Mouse (Mus musculus) midbrain, embryonic 14.5 days (tissue): ENCODE results near the gene March2. TPM values are rescaled to one million over a fixed set of nuclear protein-coding genes. Genes with fewer than 3 reads are reported as not detected.

Source experiments
- ATAC-seq: fragments of 200-750 bp; cut with Nextera tagmentation; 2 replicates; pipeline ENCODE4 v1.8.0; 2017; ENCODE audit warnings: moderate number of reproducible peaks, moderate library complexity; ENCODE audit not compliant: low FRiP score, low TSS enrichment
- DNase-seq: peaks from one replicate; pipeline ENCODE4 v3.0.0-alpha.2; 2015
- H3K27ac ChIP-seq: fragments of 300-500 bp; sonication (generic); replicated peaks from 2 replicates; pipeline ENCODE4 v1.5.1; 2014; ENCODE audit warnings: mild to moderate bottlenecking, low read depth, low read length, moderate library complexity
- H3K27me3 ChIP-seq: fragments of 300-500 bp; sonication (generic); 2 replicates; pipeline ENCODE4 v1.6.1; 2014; ENCODE audit warnings: low read length, control low read depth, mixed read lengths; ENCODE audit not compliant: control insufficient read depth, insufficient read depth
- H3K36me3 ChIP-seq: fragments of 300-500 bp; sonication (generic); 2 replicates; pipeline ENCODE4 v1.6.1; 2014; ENCODE audit warnings: low read length, control low read depth; ENCODE audit not compliant: control insufficient read depth, insufficient read depth
- H3K4me1 ChIP-seq: fragments of 300-500 bp; sonication (generic); 2 replicates; pipeline ENCODE4 v1.6.1; 2014; ENCODE audit warnings: mild to moderate bottlenecking, antibody characterized with exemption, low read length, control low read depth; ENCODE audit not compliant: control insufficient read depth, insufficient read depth
- H3K4me2 ChIP-seq: fragments of 300-500 bp; sonication (generic); 2 replicates; pipeline ENCODE4 v1.6.1; 2014; ENCODE audit warnings: mild to moderate bottlenecking, low read length, moderate library complexity
- H3K4me3 ChIP-seq: fragments of 300-500 bp; sonication (generic); replicated peaks from 2 replicates; pipeline ENCODE4 v1.5.1; 2014; ENCODE audit warnings: low read depth, low read length
- H3K9ac ChIP-seq: fragments of 300-500 bp; sonication (generic); replicated peaks from 2 replicates; pipeline ENCODE4 v1.6.1; 2014; ENCODE audit warnings: mild to moderate bottlenecking, low read length, moderate library complexity
- H3K9me3 ChIP-seq: fragments of 300-500 bp; sonication (generic); 2 replicates; pipeline ENCODE4 v1.6.1; 2016; ENCODE audit warnings: low read length, control low read depth, mixed read lengths; ENCODE audit not compliant: control insufficient read depth
- WGBS: fragments of 180-500 bp; shearing (Covaris S2); extraction: QIAGEN DNeasy Blood & Tissue Kit; methylation state at CpG from one replicate; pipeline ENCODE4 v1.1.7; 2014; 5-methylcytosine and 5-hydroxymethylcytosine counted together
- polyA plus RNA-seq: library from polyadenylated mRNA; unstranded; fragments of >200 nt; fragmentation: Nextera tagmentation; extraction: Ambion mirVana; gene quantifications from 2 replicates; pipeline ENCODE4 v1.2.1, GENCODE M21; 2014

Gene March2
- polyA plus RNA-seq, 1 experiment from 2014 or later = 62.6 TPM

DNA sequence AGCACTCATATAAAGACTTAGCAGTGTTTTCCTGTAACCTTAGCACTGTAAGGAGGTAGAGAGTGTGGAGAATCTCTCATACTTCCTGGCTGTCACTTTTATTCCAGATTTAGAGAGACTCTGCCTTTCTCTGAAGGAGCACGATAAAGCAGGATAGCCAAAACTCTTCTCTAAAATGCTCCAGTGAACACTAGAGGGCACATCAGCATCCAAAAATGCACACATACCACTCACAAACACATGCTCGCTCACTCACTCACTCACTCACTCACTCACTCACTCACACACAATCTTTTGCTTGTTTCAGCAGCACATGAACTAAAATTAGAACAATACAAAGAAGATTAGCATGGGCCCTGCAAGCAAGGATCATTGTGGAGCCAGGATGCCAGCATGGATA lies 10.7 kb upstream of the March2 start:
- WGBS = 78% methylated on average over 2 of the region's 2 CpGs
- no peak overlapping the region for H3K4me2 ChIP-seq
- no peak for DNase-seq
- no peaks in the 10 kb centered on the region for H3K27me3 ChIP-seq
- ATAC-seq = no peak
- no peak overlapping the region for H3K27ac ChIP-seq
- H3K36me3 ChIP-seq = no peaks in the 10 kb centered on the region
- no peaks in the 10 kb centered on the region for H3K4me1 ChIP-seq
- no peak overlapping the region for H3K4me3 ChIP-seq
- H3K9me3 ChIP-seq = no peaks in the 10 kb centered on the region
- H3K9ac ChIP-seq = no peak overlapping the region

GRCm38 (mm10) chr17:33728396-33728795 lies 9.9 kb upstream of the March2 start:
- Histone ChIP-seq H3K4me3 (no peak overlapping the region), H3K36me3 (no peaks in the 10 kb centered on the region), H3K4me2 (no peak overlapping the region), H3K27me3 (no peaks in the 10 kb centered on the region), H3K27ac (no peak overlapping the region), H3K9me3 (no peaks in the 10 kb centered on the region), H3K9ac (no peak overlapping the region), H3K4me1 (no peaks in the 10 kb centered on the region)
- DNase-seq (no peak), ATAC-seq (no peak)
- WGBS = 82% methylated on average over 2 of the region's 2 CpGs

DNA sequence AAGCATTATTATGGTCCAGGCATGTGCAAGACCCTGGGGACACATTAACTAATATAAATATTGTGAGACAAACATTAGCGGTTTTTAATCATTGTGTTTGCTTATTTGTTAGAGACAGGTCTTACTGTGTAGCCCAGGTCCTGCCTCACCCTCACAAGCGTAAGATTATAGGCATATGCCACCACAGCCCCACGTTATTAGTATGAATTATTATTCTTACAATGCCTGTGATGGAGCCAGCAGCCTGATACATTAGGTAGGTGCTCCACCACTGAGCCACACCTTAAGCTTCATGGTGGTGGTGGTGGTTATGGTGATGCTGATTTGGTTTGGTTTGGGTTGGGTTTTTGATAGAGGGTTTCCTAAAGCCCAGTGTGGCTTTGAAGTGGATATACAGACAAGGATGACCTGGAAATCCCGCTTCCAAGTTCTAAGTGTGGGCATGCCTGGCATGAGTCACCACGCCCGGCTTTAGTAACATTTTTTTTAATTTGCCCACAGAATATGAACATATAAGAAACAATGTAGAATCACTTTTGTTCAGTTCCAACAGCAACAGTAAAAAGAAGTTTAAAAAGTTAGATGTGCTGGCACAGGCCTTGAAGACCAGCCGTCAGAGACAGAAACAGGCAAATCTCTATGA lies 1.4 kb upstream of the March2 start:
- no peak for DNase-seq
- Histone ChIP-seq H3K9me3 (no peaks in the 10 kb centered on the region), H3K27ac (no peak overlapping the region), H3K4me3 (no peak overlapping the region), H3K36me3 (no peaks in the 10 kb centered on the region), H3K27me3 (no peaks in the 10 kb centered on the region), H3K9ac (no peak overlapping the region), H3K4me2 (no peak overlapping the region), H3K4me1 (peaks cover 4% of the 10 kb centered on the region; the same call in 1 of the 2 replicates)
- WGBS = 96% methylated on average over 7 of the region's 7 CpGs
- ATAC-seq = no peak

GRCm38 (mm10) chr17:33718944-33719725 lies 665 bp upstream of the March2 start:
- H3K9me3 ChIP-seq = no peaks in the 10 kb centered on the region
- DNase-seq = peak; percentile 2
- peaks cover 4% of the 10 kb centered on the region; the same call in 1 of the 2 replicates for H3K4me1 ChIP-seq
- peak overlapping the region; percentile 79 for H3K4me2 ChIP-seq
- no peak overlapping the region for H3K27ac ChIP-seq
- H3K4me3 ChIP-seq = peak overlapping the region; percentile 82
- no peaks in the 10 kb centered on the region for H3K36me3 ChIP-seq
- 0 out of 2 replicates have a peak, but pooled peaks have one; percentile 2 for ATAC-seq
- WGBS = 48% methylated on average over 10 of the region's 10 CpGs
- H3K9ac ChIP-seq = no peak overlapping the region
- H3K27me3 ChIP-seq = no peaks in the 10 kb centered on the region

DNA sequence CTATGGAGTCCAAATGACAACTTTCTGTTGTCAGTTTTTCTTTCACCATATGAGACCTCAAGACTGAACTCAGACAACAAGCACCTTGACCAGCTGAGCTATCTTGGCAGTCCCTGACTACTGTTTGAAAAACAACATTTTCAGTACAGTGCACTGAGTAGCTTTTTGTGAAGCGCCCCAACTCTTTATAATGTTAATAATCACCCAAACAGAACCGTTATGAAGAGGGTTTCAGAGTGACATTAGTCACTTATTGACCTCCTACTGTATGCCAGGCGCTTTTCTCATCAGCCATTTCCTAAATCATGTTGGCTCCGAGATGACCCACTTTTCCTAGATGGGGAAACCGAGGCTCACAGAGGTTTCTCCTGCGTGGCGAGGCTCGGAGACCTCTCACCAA lies 488 bp downstream of the March2 start:
- Histone ChIP-seq H3K4me3 (peak overlapping the region; percentile 82), H3K4me1 (peaks cover 4% of the 10 kb centered on the region; the same call in 1 of the 2 replicates), H3K9me3 (no peaks in the 10 kb centered on the region), H3K4me2 (peak overlapping the region; percentile 79), H3K9ac (peak overlapping the region; percentile 79), H3K27ac (0 out of 2 replicates have a peak overlapping the region, but pooled peaks have one; percentile 20), H3K27me3 (no peaks in the 10 kb centered on the region), H3K36me3 (no peaks in the 10 kb centered on the region)
- 7% methylated on average over 8 of the region's 8 CpGs for WGBS
- DNase-seq (no peak), ATAC-seq (no peak)

DNA sequence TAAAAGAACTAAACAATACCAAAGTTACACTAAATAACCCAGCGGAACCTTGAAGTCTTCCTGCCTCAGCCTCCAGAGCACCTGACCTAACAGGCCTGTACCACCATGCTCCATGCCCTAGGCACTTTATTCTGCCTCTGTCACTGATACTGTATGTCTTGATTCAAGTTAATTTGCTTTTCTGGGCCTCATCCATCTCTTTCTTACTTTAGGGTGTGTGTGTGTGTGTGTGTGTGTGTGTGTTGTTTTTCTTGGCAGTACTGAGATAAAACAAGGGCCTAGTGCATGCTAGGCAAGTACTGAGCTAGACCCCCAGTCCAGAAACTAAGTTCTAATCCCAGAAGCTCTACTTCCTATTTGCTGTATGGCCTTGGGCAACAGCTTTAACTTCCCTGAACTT lies 1.2 kb downstream of the March2 start:
- Histone ChIP-seq H3K4me1 (peaks cover 4% of the 10 kb centered on the region; the same call in 1 of the 2 replicates), H3K4me2 (no peak overlapping the region), H3K27me3 (no peaks in the 10 kb centered on the region), H3K4me3 (no peak overlapping the region), H3K9me3 (no peaks in the 10 kb centered on the region), H3K36me3 (no peaks in the 10 kb centered on the region), H3K9ac (no peak overlapping the region), H3K27ac (no peak overlapping the region)
- no peak for ATAC-seq
- 95% methylated on average over 1 of the region's 1 CpGs for WGBS
- DNase-seq = no peak

GRCm38 (mm10) chr17:33714779-33715178 lies 3.7 kb downstream of the March2 start:
- no peak overlapping the region for H3K4me2 ChIP-seq

GRCm38 (mm10) chr17:33713271-33713670 lies 5.2 kb downstream of the March2 start:
- no peak for ATAC-seq
- Histone ChIP-seq H3K9ac (no peak overlapping the region), H3K4me3 (no peak overlapping the region), H3K27ac (no peak overlapping the region), H3K4me2 (no peak overlapping the region), H3K36me3 (peaks cover 12% of the 10 kb centered on the region), H3K9me3 (no peaks in the 10 kb centered on the region), H3K4me1 (peaks cover 4% of the 10 kb centered on the region; the same call in 1 of the 2 replicates), H3K27me3 (no peaks in the 10 kb centered on the region)
- WGBS = 85% methylated on average over 5 of the region's 5 CpGs
- no peak for DNase-seq

More at GRCm38 (mm10) chr17:33714779-33715178, 3.7 kb downstream of the March2 start:
- no peak overlapping the region for H3K4me3 ChIP-seq
- no peaks in the 10 kb centered on the region for H3K36me3 ChIP-seq
- no peak for DNase-seq
- no peak overlapping the region for H3K27ac ChIP-seq
- H3K9me3 ChIP-seq = no peaks in the 10 kb centered on the region
- H3K9ac ChIP-seq = no peak overlapping the region
- no peaks in the 10 kb centered on the region for H3K27me3 ChIP-seq
- 95% methylated on average over 1 of the region's 1 CpGs for WGBS
- ATAC-seq = no peak
- H3K4me1 ChIP-seq = peaks cover 4% of the 10 kb centered on the region; the same call in 1 of the 2 replicates
